Comparison of ENCODE assay signal across 29 mouse cellular contexts in genomic region chr13:93907971-93908370, GRCm38 (mm10).
DNase-seq lines count a peak whose midpoint lies in the region; ATAC-seq lines count a peak whose summit lies in the region.
"Had no signal": no experiment of that assay in that cellular context is flagged by ENCODE, and none has a peak within 500 bp of the region (broad histone marks: within the 10 kb centered on the region; RNA-seq: fewer than 3 reads in every experiment).

No protein-coding gene starts in this region.

- H3K4me2 ChIP-seq in embryonic facial prominence, embryonic 15.5 days (replicated peaks) = no peak overlapping the region
- no peak overlapping the region for H3K4me2 ChIP-seq in kidney, embryonic 14.5 days (replicated peaks; ENCODE audit: low read depth, low read length)
- H3K4me2 ChIP-seq: embryonic facial prominence, embryonic 12.5 days; forebrain, embryonic 13.5 days; forebrain, embryonic 15.5 days had no signal

- H3K9me3 ChIP-seq in embryonic facial prominence, embryonic 15.5 days (replicated peaks) = no peaks in the 10 kb centered on the region
- H3K9me3 ChIP-seq in embryonic facial prominence, embryonic 10.5 days = no peaks in the 10 kb centered on the region
- H3K9me3 ChIP-seq in kidney, embryonic 14.5 days (ENCODE audit: control insufficient read depth, low read length) = no peaks in the 10 kb centered on the region
- H3K9me3 ChIP-seq: embryonic facial prominence, embryonic 12.5 days; forebrain, embryonic 13.5 days; forebrain, embryonic 15.5 days; G1E had no signal

- ATAC-seq in embryonic facial prominence, embryonic 15.5 days (ENCODE audit: insufficient number of reproducible peaks, low FRiP score, low TSS enrichment, low read depth) = no peak
- no peak for ATAC-seq in kidney, embryonic 14.5 days (ENCODE audit: low FRiP score, low TSS enrichment)
- ATAC-seq: activated CD4-positive, CD25-positive, alpha-beta regulatory T cell, adult 4 months; CD4-positive, CD25-positive, alpha-beta regulatory T cell, adult 4 months; forebrain, embryonic 13.5 days; forebrain, embryonic 15.5 days; forebrain, postnatal 0 days; Patski had no signal

- DNase-seq in embryonic facial prominence, embryonic 10.5 days (ENCODE audit: low spot score) = no peak
- DNase-seq in kidney, postnatal 10 days = peak; percentile 1
- DNase-seq in testis, postnatal 10 days (ENCODE audit: low spot score) = peak; percentile 18
- DNase-seq in testis, postnatal 14 days (ENCODE audit: low spot score) = no peak
- DNase-seq in fat pad, adult 2 months (ENCODE audit: extremely low read depth, low read depth, low spot score) = peak; percentile 10
- DNase-seq in lung, adult 18-20 months = no peak
- DNase-seq: adrenal gland, adult 2 months; adrenal gland, postnatal 10 days; adrenal gland, postnatal 25 days; B cell, adult 2 months; cerebellum, adult 11 months; cerebellum, adult 18-20 months; cerebellum, adult 8-10 months; cerebellum, adult 9-11 months; cerebellum, postnatal 14 days; cerebellum, postnatal 36 days; embryo, embryonic 11 days; forebrain, postnatal 0 days had no signal

- H3K4me1 ChIP-seq in embryonic facial prominence, embryonic 15.5 days = peaks cover 27% of the 10 kb centered on the region
- H3K4me1 ChIP-seq in embryonic facial prominence, embryonic 10.5 days = peaks cover 36% of the 10 kb centered on the region
- no peaks in the 10 kb centered on the region for H3K4me1 ChIP-seq in kidney, embryonic 14.5 days (ENCODE audit: control insufficient read depth, insufficient read depth, low read length)
- H3K4me1 ChIP-seq: forebrain, embryonic 13.5 days; forebrain, embryonic 15.5 days had no signal

- H3K4me3 ChIP-seq in embryonic facial prominence, embryonic 15.5 days (replicated peaks) = no peak overlapping the region
- no peak overlapping the region for H3K4me3 ChIP-seq in embryonic facial prominence, embryonic 10.5 days
- no peak overlapping the region for H3K4me3 ChIP-seq in kidney, embryonic 14.5 days (ENCODE audit: low read length)
- H3K4me3 ChIP-seq: embryonic facial prominence, embryonic 12.5 days; erythroblast, embryonic 14.5 days; forebrain, embryonic 13.5 days; forebrain, embryonic 15.5 days had no signal

- no peak overlapping the region for H3K9ac ChIP-seq in embryonic facial prominence, embryonic 15.5 days
- H3K9ac ChIP-seq in kidney, embryonic 14.5 days (ENCODE audit: low read depth, low read length) = no peak overlapping the region
- H3K9ac ChIP-seq: embryonic facial prominence, embryonic 12.5 days; forebrain, embryonic 13.5 days; forebrain, embryonic 15.5 days; forebrain, postnatal 0 days had no signal

- H3K36me3 ChIP-seq in embryonic facial prominence, embryonic 15.5 days = no peaks in the 10 kb centered on the region
- no peaks in the 10 kb centered on the region for H3K36me3 ChIP-seq in embryonic facial prominence, embryonic 10.5 days (replicated peaks)
- H3K36me3 ChIP-seq in kidney, embryonic 14.5 days (ENCODE audit: control insufficient read depth, insufficient read depth, low read length) = no peaks in the 10 kb centered on the region
- H3K36me3 ChIP-seq: embryonic facial prominence, embryonic 12.5 days; forebrain, embryonic 15.5 days; G1E had no signal

- WGBS in embryonic facial prominence, embryonic 15.5 days = 67% methylated on average over 3 of the region's 3 CpGs
- 97% methylated on average over 3 of the region's 3 CpGs for WGBS in embryonic facial prominence, embryonic 10.5 days
- WGBS in kidney, embryonic 14.5 days = 96% methylated on average over 3 of the region's 3 CpGs

- no peaks in the 10 kb centered on the region for H3K27me3 ChIP-seq in embryonic facial prominence, embryonic 15.5 days
- H3K27me3 ChIP-seq in embryonic facial prominence, embryonic 10.5 days (replicated peaks; ENCODE audit: low read depth, poor library complexity, severe bottlenecking) = no peaks in the 10 kb centered on the region
- H3K27me3 ChIP-seq in kidney, embryonic 14.5 days (ENCODE audit: control insufficient read depth, insufficient read depth, low read length) = no peaks in the 10 kb centered on the region
- H3K27me3 ChIP-seq: CH12.LX; embryonic facial prominence, embryonic 12.5 days; forebrain, embryonic 13.5 days; forebrain, embryonic 15.5 days; Patski had no signal

- H3K27ac ChIP-seq in embryonic facial prominence, embryonic 15.5 days (replicated peaks) = 0 out of 2 replicates have a peak overlapping the region, but pooled peaks have one; percentile 24
- no peak overlapping the region for H3K27ac ChIP-seq in embryonic facial prominence, embryonic 10.5 days (replicated peaks)
- no peak overlapping the region for H3K27ac ChIP-seq in kidney, embryonic 14.5 days (ENCODE audit: low read depth, low read length)
- H3K27ac ChIP-seq: embryonic facial prominence, embryonic 12.5 days; forebrain, embryonic 13.5 days; forebrain, embryonic 15.5 days had no signal

Comparison
In these comparisons a context has a peak if more than half of its experiments do, and no peak if none do; other contexts are left out.
1. DNase-seq: peak in kidney, postnatal 10 days (single experiment), testis, postnatal 10 days (single experiment) and fat pad, adult 2 months (single experiment); none in embryonic facial prominence, embryonic 10.5 days (single experiment), testis, postnatal 14 days (single experiment) and lung, adult 18-20 months (0 of 2).